Mouse (Mus musculus) neural tube, embryonic 15.5 days (tissue): ENCODE data around the gene Dusp6. TPM values are rescaled to one million over a fixed set of nuclear protein-coding genes. Genes with fewer than 3 reads are reported as not detected.

ENCODE experiments used
- ATAC-seq: fragments of 200-750 bp; cut with Nextera tagmentation; 2 replicates; pipeline ENCODE4 v1.8.0; 2017; ENCODE audit warnings: mild to moderate bottlenecking, moderate TSS enrichment, moderate library complexity; ENCODE audit not compliant: low FRiP score
- H3K27ac ChIP-seq: fragments of 300-500 bp; sonication (generic); replicated peaks from 2 replicates; pipeline ENCODE4 v1.5.1; 2015; ENCODE audit warnings: mild to moderate bottlenecking, inconsistent platforms
- H3K27me3 ChIP-seq: fragments of 300-500 bp; sonication (generic); replicated peaks from 2 replicates; pipeline ENCODE4 v1.6.1; 2015; ENCODE audit warnings: inconsistent platforms
- H3K36me3 ChIP-seq: fragments of 300-500 bp; sonication (generic); 2 replicates; pipeline ENCODE4 v1.6.1; 2015; ENCODE audit warnings: inconsistent platforms
- H3K4me1 ChIP-seq: fragments of 300-500 bp; sonication (generic); 2 replicates; pipeline ENCODE4 v1.6.1; 2015; ENCODE audit warnings: inconsistent platforms
- H3K4me2 ChIP-seq: fragments of 300-500 bp; sonication (generic); 2 replicates; pipeline ENCODE4 v1.6.1; 2015; ENCODE audit warnings: inconsistent platforms, mild to moderate bottlenecking, moderate library complexity
- H3K4me3 ChIP-seq: fragments of 300-500 bp; sonication (generic); replicated peaks from 2 replicates; pipeline ENCODE4 v1.5.1; 2015; ENCODE audit warnings: mild to moderate bottlenecking, inconsistent platforms
- H3K9ac ChIP-seq: fragments of 300-500 bp; sonication (generic); replicated peaks from 2 replicates; pipeline ENCODE4 v1.6.1; 2015; ENCODE audit warnings: mild to moderate bottlenecking, inconsistent platforms
- H3K9me3 ChIP-seq: fragments of 300-500 bp; sonication (generic); replicated peaks from 2 replicates; pipeline ENCODE4 v1.6.1; 2016; ENCODE audit warnings: inconsistent platforms
- WGBS: fragments of 180-500 bp; shearing (Covaris S2); methylation state at CpG from one replicate; pipeline ENCODE4 v1.1.7; 2015; ENCODE audit warnings: mixed read lengths; 5-methylcytosine and 5-hydroxymethylcytosine counted together
- polyA plus RNA-seq: library from polyadenylated mRNA; unstranded; fragments of >200 nt; fragmentation: Nextera tagmentation; extraction: Ambion mirVana; gene quantifications from 2 replicates; pipeline ENCODE4 v1.2.1, GENCODE M21; 2015

Dusp6 gene
- polyA plus RNA-seq, 1 experiment from 2014 or later, result 28.2 TPM

GRCm38 (mm10) chr10:99253412-99253811 is 9.6 kb upstream of the Dusp6 start:
- Histone ChIP-seq H3K27ac (no peak overlapping the region), H3K4me1 (no peaks in the 10 kb centered on the region), H3K4me3 (no peak overlapping the region), H3K9me3 (no peaks in the 10 kb centered on the region), H3K36me3 (no peaks in the 10 kb centered on the region), H3K9ac (no peak overlapping the region), H3K4me2 (no peak overlapping the region), H3K27me3 (no peaks in the 10 kb centered on the region)
- ATAC-seq, result no peak
- 92% methylated on average over 2 of the region's 2 CpGs for WGBS

DNA sequence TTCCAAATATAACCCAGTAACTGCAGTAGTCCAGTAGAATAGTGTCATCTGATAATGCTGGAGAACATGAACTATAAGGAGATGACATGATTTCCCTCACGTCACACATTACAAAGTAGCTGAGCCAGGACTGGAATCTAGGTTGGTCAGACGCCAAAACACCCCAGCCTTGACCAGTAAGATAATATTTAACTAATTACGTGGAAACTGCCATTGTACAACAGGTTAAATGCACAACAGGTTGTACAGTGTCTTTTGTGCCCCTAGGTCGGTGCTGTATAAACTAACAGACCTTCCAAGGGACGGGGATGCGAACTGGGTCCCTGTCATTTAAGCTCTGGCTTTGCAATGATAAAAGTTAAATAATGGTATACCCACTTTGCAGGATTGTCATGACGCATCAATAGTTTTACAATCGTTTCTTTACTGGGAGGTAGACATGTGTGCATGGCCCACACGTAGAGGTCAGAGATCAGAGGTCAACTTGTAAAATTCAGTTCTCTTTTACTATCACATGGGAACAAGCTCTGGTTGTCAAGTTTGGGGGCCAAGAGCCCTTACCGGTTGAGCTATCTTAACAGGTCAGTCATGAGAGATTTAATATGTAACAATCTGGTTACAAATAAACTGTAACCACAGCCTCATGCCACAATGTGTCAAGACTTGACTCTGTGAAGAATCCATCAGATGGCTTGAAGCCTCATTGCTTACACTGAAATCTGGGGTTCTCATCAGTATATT is 7.0 kb upstream of the Dusp6 start:
- no peaks in the 10 kb centered on the region for H3K36me3 ChIP-seq
- no peaks in the 10 kb centered on the region for H3K9me3 ChIP-seq
- H3K9ac ChIP-seq, result no peak overlapping the region
- no peak overlapping the region for H3K4me3 ChIP-seq
- H3K27ac ChIP-seq, result no peak overlapping the region
- WGBS, result 84% methylated on average over 10 of the region's 10 CpGs
- H3K27me3 ChIP-seq, result no peaks in the 10 kb centered on the region
- ATAC-seq, result no peak
- H3K4me1 ChIP-seq, result peaks cover 11% of the 10 kb centered on the region
- no peak overlapping the region for H3K4me2 ChIP-seq

DNA sequence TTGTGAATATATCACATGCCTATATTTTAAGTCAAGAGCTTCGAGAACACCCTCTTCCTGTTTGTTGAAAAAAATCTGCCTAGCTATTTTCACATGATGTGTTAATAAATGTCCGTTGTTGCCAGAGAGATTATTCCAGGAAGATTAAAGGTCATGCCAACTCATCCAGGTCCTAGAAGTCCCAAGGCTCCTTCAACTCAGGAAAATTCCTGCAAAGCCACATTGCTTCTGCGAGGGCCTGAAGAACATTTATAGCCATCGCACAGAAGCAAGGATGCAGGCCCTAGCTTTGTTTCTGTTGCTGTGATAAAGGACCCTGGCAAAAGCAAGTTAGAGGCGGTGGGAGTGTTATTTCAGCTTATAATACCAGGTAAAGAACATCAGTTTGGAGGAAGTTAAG is 5.5 kb upstream of the Dusp6 start:
- 83% methylated on average over 5 of the region's 5 CpGs for WGBS
- no peak for ATAC-seq
- no peak overlapping the region for H3K4me2 ChIP-seq
- H3K27me3 ChIP-seq, result no peaks in the 10 kb centered on the region
- H3K9ac ChIP-seq, result no peak overlapping the region
- no peak overlapping the region for H3K27ac ChIP-seq
- peaks cover 23% of the 10 kb centered on the region for H3K4me1 ChIP-seq
- H3K36me3 ChIP-seq, result no peaks in the 10 kb centered on the region
- no peaks in the 10 kb centered on the region for H3K9me3 ChIP-seq
- no peak overlapping the region for H3K4me3 ChIP-seq

DNA sequence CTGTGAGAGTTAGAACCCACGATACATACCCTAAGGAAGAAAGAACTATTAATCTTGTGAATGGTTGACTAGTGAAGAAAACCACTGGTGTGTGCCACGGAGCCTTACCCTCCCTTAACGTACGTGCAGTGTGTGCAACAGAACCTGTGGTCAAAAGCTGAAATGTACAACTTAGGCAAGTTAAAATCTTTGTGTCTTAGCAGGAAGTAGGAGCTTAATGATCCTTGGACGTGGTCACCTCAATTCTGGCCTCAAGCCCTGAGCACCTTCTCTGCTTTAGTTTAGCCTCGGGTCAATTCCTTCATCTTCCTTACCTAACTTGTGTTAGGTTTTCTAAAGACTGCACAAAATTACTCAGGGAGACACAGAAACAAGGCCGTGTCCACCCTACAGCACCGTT is 3.2 kb upstream of the Dusp6 start:
- Histone ChIP-seq H3K27ac (no peak overlapping the region), H3K36me3 (no peaks in the 10 kb centered on the region), H3K4me1 (peaks cover 27% of the 10 kb centered on the region), H3K4me3 (no peak overlapping the region), H3K9me3 (no peaks in the 10 kb centered on the region), H3K9ac (no peak overlapping the region), H3K27me3 (no peaks in the 10 kb centered on the region), H3K4me2 (no peak overlapping the region)
- 75% methylated on average over 8 of the region's 8 CpGs for WGBS
- no peak for ATAC-seq

- Histone ChIP-seq H3K4me3 (peak overlapping the region; percentile 79), H3K27me3 (peaks cover 2% of the 10 kb centered on the region; the same call in 1 of the 2 replicates), H3K9ac (peak overlapping the region; percentile 83), H3K27ac (peak overlapping the region; percentile 92), H3K4me2 (peak overlapping the region; percentile 81), H3K36me3 (no peaks in the 10 kb centered on the region), H3K4me1 (peaks cover 35% of the 10 kb centered on the region), H3K9me3 (no peaks in the 10 kb centered on the region)
- ATAC-seq, result peak; percentile 7; the same call in 1 of the 2 replicates
- WGBS, result under 1% methylated on average over 30 of the region's 30 CpGs
Observed at GRCm38 (mm10) chr10:99261151-99261635, 1.8 kb upstream of the Dusp6 start.

DNA sequence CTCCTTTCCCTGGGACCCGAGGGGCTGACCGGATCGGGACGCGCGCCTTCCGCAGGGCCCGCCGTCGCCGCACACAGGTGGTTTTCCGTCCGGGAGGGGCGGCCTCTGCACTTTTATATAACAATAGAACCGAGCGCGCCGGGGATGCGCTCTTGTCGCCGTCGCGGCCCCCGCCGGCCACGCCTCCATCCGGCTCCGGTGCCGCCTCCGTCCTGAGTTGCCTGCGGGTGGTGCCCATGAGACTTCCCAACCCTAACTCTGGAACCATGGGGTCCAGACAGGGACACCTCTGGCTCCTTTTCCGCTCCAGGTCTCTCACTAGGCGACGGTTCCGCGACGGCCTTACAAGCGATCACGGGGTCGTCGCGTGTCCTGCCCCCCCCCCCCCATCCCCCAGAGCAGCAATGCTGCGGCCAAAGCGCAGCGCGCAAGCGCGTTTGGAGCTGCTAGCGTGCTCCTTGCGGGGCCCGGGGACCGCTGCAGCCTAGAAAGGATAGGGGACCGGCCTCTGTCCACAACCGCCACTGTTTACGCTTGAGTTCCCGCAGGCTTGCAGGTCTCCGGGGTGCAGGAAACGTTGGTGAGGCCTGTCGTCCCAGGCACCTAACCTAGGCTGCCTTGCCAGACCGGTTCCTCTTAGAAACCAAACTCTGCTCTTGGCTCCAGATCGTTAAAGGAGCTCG is 1.3 kb upstream of the Dusp6 start:
- H3K9ac ChIP-seq, result peak overlapping the region; percentile 83
- H3K4me2 ChIP-seq, result peak overlapping the region; percentile 81
- peak overlapping the region; percentile 92 for H3K27ac ChIP-seq
- peak overlapping the region; percentile 79 for H3K4me3 ChIP-seq
- H3K27me3 ChIP-seq, result peaks cover 5% of the 10 kb centered on the region; the same call in 1 of the 2 replicates
- ATAC-seq, result peak; percentile 58
- under 1% methylated on average over 55 of the region's 62 CpGs for WGBS
- H3K4me1 ChIP-seq, result peaks cover 39% of the 10 kb centered on the region
- H3K9me3 ChIP-seq, result no peaks in the 10 kb centered on the region
- no peaks in the 10 kb centered on the region for H3K36me3 ChIP-seq

DNA sequence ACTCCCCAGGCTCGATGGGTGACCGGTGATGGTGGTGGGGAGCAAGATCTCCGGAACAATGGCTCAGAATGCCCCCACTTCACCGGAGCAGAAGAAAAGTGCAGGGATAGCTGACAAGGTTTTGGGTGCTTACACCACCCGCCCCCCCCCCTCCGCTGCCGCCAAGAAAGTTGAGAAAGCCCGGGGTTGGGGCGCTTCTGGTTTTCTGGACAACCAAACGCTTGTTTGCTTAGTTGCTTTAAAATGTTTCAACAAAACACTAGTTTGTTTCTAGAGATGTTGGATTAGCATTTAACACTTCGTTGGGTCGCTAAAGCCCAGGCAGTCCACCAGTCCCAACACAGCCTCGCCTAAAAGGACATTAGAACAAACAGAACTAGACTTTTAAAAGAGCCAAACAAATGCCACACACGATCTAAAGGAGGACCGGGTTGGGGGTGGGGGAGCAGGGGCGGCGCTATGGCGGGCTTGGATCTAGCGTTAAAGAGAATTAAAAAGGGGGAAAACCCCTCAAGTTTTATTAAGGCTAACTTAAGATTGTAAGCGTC is 638 bp upstream of the Dusp6 start:
- peak; percentile 49 for ATAC-seq
- WGBS, result under 1% methylated on average over 20 of the region's 20 CpGs

GRCm38 (mm10) chr10:99263419-99264221 is 589 bp downstream of the Dusp6 start:
- H3K36me3 ChIP-seq, result no peaks in the 10 kb centered on the region
- peak overlapping the region; percentile 81 for H3K4me2 ChIP-seq
- peak; percentile 66 for ATAC-seq
- no peaks in the 10 kb centered on the region for H3K9me3 ChIP-seq
- H3K9ac ChIP-seq, result peak overlapping the region; percentile 83
- WGBS, result 1% methylated on average over 66 of the region's 66 CpGs
- peak overlapping the region; percentile 79 for H3K4me3 ChIP-seq
- peaks cover 51% of the 10 kb centered on the region for H3K4me1 ChIP-seq
- H3K27me3 ChIP-seq, result peaks cover 7% of the 10 kb centered on the region; the same call in 1 of the 2 replicates
- peak overlapping the region; percentile 92 for H3K27ac ChIP-seq

More for the DNA sequence above, 638 bp upstream of the Dusp6 start:
- Histone ChIP-seq H3K9me3 (no peaks in the 10 kb centered on the region), H3K4me2 (peak overlapping the region; percentile 81), H3K4me1 (peaks cover 39% of the 10 kb centered on the region), H3K9ac (peak overlapping the region; percentile 83), H3K4me3 (peak overlapping the region; percentile 79), H3K27ac (peak overlapping the region; percentile 92), H3K36me3 (no peaks in the 10 kb centered on the region), H3K27me3 (peaks cover 5% of the 10 kb centered on the region; the same call in 1 of the 2 replicates)

- WGBS, result under 1% methylated on average over 26 of the region's 26 CpGs
- Histone ChIP-seq H3K9me3 (no peaks in the 10 kb centered on the region), H3K36me3 (no peaks in the 10 kb centered on the region), H3K4me1 (peaks cover 60% of the 10 kb centered on the region), H3K4me2 (peak overlapping the region; percentile 81), H3K4me3 (peak overlapping the region; percentile 79), H3K27ac (peak overlapping the region; percentile 92), H3K9ac (peak overlapping the region; percentile 83), H3K27me3 (peaks cover 7% of the 10 kb centered on the region; the same call in 1 of the 2 replicates)
- no peak for ATAC-seq
Observed at GRCm38 (mm10) chr10:99264301-99265010, 1.4 kb downstream of the Dusp6 start.

DNA sequence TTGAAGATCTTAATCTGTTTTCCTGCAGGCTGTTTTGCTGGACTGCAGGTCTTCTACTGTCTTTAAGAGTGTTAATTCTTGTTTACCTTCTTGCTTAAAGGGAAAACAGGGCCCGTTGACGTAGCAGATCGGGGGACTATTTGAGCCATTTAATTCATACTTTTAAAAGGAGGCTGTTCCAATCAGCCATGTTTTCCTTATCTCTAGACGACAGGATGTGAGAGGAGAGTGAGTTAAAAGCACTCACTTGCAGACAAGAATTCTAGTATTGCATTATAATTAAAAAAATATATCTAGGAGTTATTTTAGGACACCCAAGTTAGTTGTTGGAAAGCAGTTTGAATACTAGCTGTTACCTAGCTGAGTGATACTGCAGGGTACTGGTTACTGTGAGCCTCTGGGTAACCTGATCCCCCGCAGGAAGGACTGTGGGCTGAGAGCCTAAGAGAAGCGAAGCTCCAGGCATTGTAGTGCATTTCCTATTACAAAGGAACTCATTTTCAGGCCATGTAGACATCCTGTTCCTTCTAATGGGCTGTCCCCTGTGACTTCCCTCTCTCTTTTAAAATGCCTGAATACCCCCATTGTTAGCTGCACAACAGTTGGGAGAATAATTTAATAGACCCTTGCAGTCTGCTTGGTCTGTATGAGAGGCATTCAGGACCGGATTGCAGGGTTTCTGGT is 2.1 kb downstream of the Dusp6 start:
- Histone ChIP-seq H3K4me1 (peaks cover 62% of the 10 kb centered on the region), H3K4me2 (peak overlapping the region; percentile 81), H3K27me3 (peaks cover 7% of the 10 kb centered on the region; the same call in 1 of the 2 replicates), H3K9me3 (no peaks in the 10 kb centered on the region), H3K36me3 (no peaks in the 10 kb centered on the region), H3K9ac (peak overlapping the region; percentile 83), H3K4me3 (peak overlapping the region; percentile 79), H3K27ac (peak overlapping the region; percentile 92)
- no peak for ATAC-seq
- WGBS, result 6% methylated on average over 7 of the region's 7 CpGs
